Comparison of ENCODE assay signal across 19 mouse cellular contexts in the genomic region with DNA sequence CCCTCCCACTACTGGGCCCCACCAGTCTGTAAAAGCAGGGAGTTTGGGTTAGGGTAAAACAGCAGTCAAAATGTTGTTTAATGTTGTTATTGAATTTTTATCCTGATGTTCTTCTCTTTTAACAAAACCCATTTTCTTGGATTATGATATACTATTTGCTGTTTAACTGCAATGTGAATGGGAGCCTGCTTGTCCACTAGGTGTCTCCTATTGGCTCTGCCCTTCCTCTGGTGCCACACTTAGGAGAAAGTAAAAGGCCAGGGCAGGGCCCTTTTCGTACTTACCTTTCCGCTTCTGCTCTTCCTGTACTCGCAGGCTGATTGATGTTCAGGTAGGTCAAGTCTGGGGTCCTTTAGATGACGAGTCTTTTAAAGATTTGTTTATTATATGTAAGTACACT. TPM values are rescaled to one million over a fixed set of nuclear protein-coding genes. Genes with fewer than 3 reads are reported as not detected.
DNase-seq lines count a peak whose midpoint lies in the region; ATAC-seq and TF ChIP-seq lines count a peak whose summit lies in the region.
"Had no signal": no experiment of that assay in that cellular context is flagged by ENCODE, and none has a peak within 500 bp of the region (broad histone marks: within the 10 kb centered on the region; RNA-seq: fewer than 3 reads in every experiment).

No protein-coding gene starts in this region.

- H3K9ac ChIP-seq in kidney, postnatal 0 days (ENCODE audit: low read depth, low read length): no peak overlapping the region
- H3K9ac ChIP-seq in MEL (ENCODE audit: control insufficient read depth, low read depth, low read length, poor library complexity, severe bottlenecking): no peak overlapping the region
- H3K9ac ChIP-seq: hindbrain, embryonic 13.5 days; kidney, embryonic 15.5 days; neural tube, embryonic 12.5 days had no signal

- no peak for TF ChIP-seq RAD21 in MEL (IDR thresholded peaks at IDR 0.05; ENCODE audit: low read depth, low read length)

- H3K27ac ChIP-seq in gastrocnemius, adult 2 months: no peak overlapping the region
- no peak overlapping the region for H3K27ac ChIP-seq in kidney, postnatal 0 days
- H3K27ac ChIP-seq in MEL (ENCODE audit: control insufficient read depth, low read depth, low read length): no peak overlapping the region
- H3K27ac ChIP-seq: embryonic facial prominence, embryonic 10.5 days; kidney, embryonic 15.5 days; limb, embryonic 10.5 days; neural tube, embryonic 12.5 days had no signal

- TF ChIP-seq POLR2A in MEL (IDR thresholded peaks at IDR 0.05; ENCODE audit: control insufficient read depth in 1 of 2, insufficient read depth in 1 of 2, low read depth in 1 of 2, low read length in 2 of 2, poor library complexity in 1 of 2): no peak

- H3K79me2 ChIP-seq in MEL (ENCODE audit: control insufficient read depth, insufficient read depth, low read length, poor library complexity): peaks cover 5% of the 10 kb centered on the region; the same call in 1 of the 2 replicates

- H3K27me3 ChIP-seq in kidney, postnatal 0 days (ENCODE audit: insufficient read depth, low read length): no peaks in the 10 kb centered on the region
- no peaks in the 10 kb centered on the region for H3K27me3 ChIP-seq in MEL (ENCODE audit: control insufficient read depth in 1 of 2, insufficient read depth in 2 of 2, low read length in 2 of 2)
- H3K27me3 ChIP-seq: kidney, embryonic 15.5 days had no signal

- H3K4me1 ChIP-seq in kidney, postnatal 0 days (replicated peaks; ENCODE audit: insufficient read depth, low read length): 0 out of 2 replicates have a peak, but pooled peaks cover 3% of the 10 kb centered on the region
- peaks cover 3 to 20% of the 10 kb centered on the region in 2 experiments for H3K4me1 ChIP-seq in MEL (ENCODE audit: control insufficient read depth in 1 of 2, insufficient read depth in 2 of 2, low read length in 2 of 2)

- DNase-seq in gastrocnemius, adult 2 months: no peak
- DNase-seq in gastrocnemius, postnatal 14 days: no peak
- DNase-seq in kidney, postnatal 0 days (ENCODE audit: low spot score): no peak
- DNase-seq in kidney, postnatal 14 days: no peak
- DNase-seq in 3T3-L1 (ENCODE audit: low read depth, low spot score) (peak; percentile 18), MEL (ENCODE audit: low read depth, low spot score) (no peak)
- no peak for DNase-seq in testis, postnatal 14 days (ENCODE audit: low spot score)
- DNase-seq: adrenal gland, postnatal 36 days; cerebellum, adult 18-20 months; gastrocnemius, postnatal 10 days; heart, postnatal 14 days; lung, adult 2 months; thymus, postnatal 36 days had no signal

- intact Hi-C loops in gastrocnemius, adult 2 months (cut with DNase I): no loop called here
- intact Hi-C loops in gastrocnemius, postnatal 14 days (cut with DNase I; ENCODE audit: low total_unique reads): no loop called here

- TF ChIP-seq CTCF in gastrocnemius, adult 2 months (IDR thresholded peaks at IDR 0.05): peak; percentile 58
- TF ChIP-seq CTCF in kidney, postnatal 0 days (IDR thresholded peaks at IDR 0.05; ENCODE audit: low read depth): peak; percentile 48; the same call in 1 of the 2 replicates
- TF ChIP-seq CTCF in MEL (IDR thresholded peaks at IDR 0.05 in 2 of 3, conservative IDR thresholded peaks at IDR 0.05 in 1 of 3; ENCODE audit: control insufficient read depth in 1 of 3, insufficient read depth in 1 of 3, low read depth in 2 of 3, low read length in 3 of 3, poor library complexity in 1 of 3, severe bottlenecking in 1 of 3): peak; percentile 24 to 47 (median 41); a peak in 4 of 6 replicates

- H3K4me2 ChIP-seq in kidney, postnatal 0 days (ENCODE audit: low read length): no peak overlapping the region
- H3K4me2 ChIP-seq: hindbrain, embryonic 13.5 days; kidney, embryonic 15.5 days; midbrain, embryonic 11.5 days; neural tube, embryonic 12.5 days had no signal

- no peak for TF ChIP-seq EP300 in MEL (IDR thresholded peaks at IDR 0.05; ENCODE audit: low read depth in 1 of 2, low read length in 2 of 2)

- WGBS in kidney, postnatal 0 days: 90% methylated on average over 4 of the region's 4 CpGs

- H3K4me3 ChIP-seq in gastrocnemius, adult 2 months: no peak overlapping the region
- H3K4me3 ChIP-seq in kidney, postnatal 0 days (replicated peaks; ENCODE audit: low read depth, low read length): no peak overlapping the region
- H3K4me3 ChIP-seq in MEL (ENCODE audit: control insufficient read depth in 1 of 2, insufficient read depth in 1 of 2, low read depth in 2 of 2, low read length in 2 of 2): no peak overlapping the region
- H3K4me3 ChIP-seq: embryonic facial prominence, embryonic 10.5 days; hindbrain, embryonic 13.5 days; kidney, embryonic 15.5 days; limb, embryonic 10.5 days; neural tube, embryonic 12.5 days had no signal

- no peaks in the 10 kb centered on the region for H3K9me3 ChIP-seq in kidney, postnatal 0 days (replicated peaks; ENCODE audit: low read length)
- no peaks in the 10 kb centered on the region for H3K9me3 ChIP-seq in MEL (replicated peaks; ENCODE audit: insufficient read depth, low read length)
- H3K9me3 ChIP-seq: embryonic facial prominence, embryonic 10.5 days; hindbrain, embryonic 13.5 days; kidney, embryonic 15.5 days; limb, embryonic 10.5 days; neural tube, embryonic 12.5 days had no signal

- H3K36me3 ChIP-seq in kidney, postnatal 0 days (ENCODE audit: insufficient read depth, low read length): no peaks in the 10 kb centered on the region
- H3K36me3 ChIP-seq in MEL (ENCODE audit: control insufficient read depth in 1 of 2, insufficient read depth in 2 of 2, low read length in 2 of 2): peaks cover 0 to 9% of the 10 kb centered on the region in 2 experiments; a peak in 3 of 4 replicates
- H3K36me3 ChIP-seq: hindbrain, embryonic 13.5 days; kidney, embryonic 15.5 days; neural tube, embryonic 12.5 days had no signal

- no peak for ATAC-seq in kidney, postnatal 0 days (replicated peaks; ENCODE audit: low FRiP score, low read depth)

TF ChIP-seq in MEL, 35 proteins besides CTCF, POLR2A, EP300 and RAD21:
- TF ChIP-seq KAT2A (conservative IDR thresholded peaks at IDR 0.05; ENCODE audit: low read depth, low read length): no peak
- peak; percentile 33 for TF ChIP-seq SMC3 (IDR thresholded peaks at IDR 0.05; ENCODE audit: low read depth, low read length)

RNA-seq across cellular contexts. Expression of gene Fto, which starts 40.6 kb away (rescaled TPM):
- 10 to 100 TPM; 81.7 to 85.5 TPM for total RNA-seq in gastrocnemius, adult 2 months (2021)
- total RNA-seq in gastrocnemius, postnatal 14 days (2021): 10 to 100 TPM; 84.9 to 96.5 TPM
- polyA plus RNA-seq in kidney, postnatal 0 days (2015; fragmentation: Nextera tagmentation; extraction: Ambion mirVana): 55.3 and 61.8 TPM in 2 replicates
- 13.5 TPM in 2 replicates for total RNA-seq in MEL (2012; rRNA removed)
- polyA plus RNA-seq in MEL (2012; ENCODE audit: insufficient read depth in 1 of 2, insufficient read length in 2 of 2, low read depth in 1 of 2, low replicate concordance in 2 of 2, missing spikeins in 1 of 2): 10 to 100 TPM in 1 of 2 experiments, not detected in 1; 41.1 TPM

RNA-seq across cellular contexts. Expression of gene Rpgrip1l, which starts 40.8 kb away (rescaled TPM):
- 1 to 10 TPM; 2.0 to 2.3 TPM for total RNA-seq in gastrocnemius, adult 2 months (2021)
- total RNA-seq in gastrocnemius, postnatal 14 days (2021): 1 to 10 TPM; 1.8 to 3.3 TPM
- polyA plus RNA-seq in kidney, postnatal 0 days (2015; fragmentation: Nextera tagmentation; extraction: Ambion mirVana): 8.6 and 8.7 TPM in 2 replicates
- total RNA-seq in MEL (2012; rRNA removed): 2.1 and 2.9 TPM in 2 replicates
- 1 to 10 TPM in 1 of 2 experiments, not detected in 1; 3.9 TPM for polyA plus RNA-seq in MEL (2012; ENCODE audit: insufficient read depth in 1 of 2, insufficient read length in 2 of 2, low read depth in 1 of 2, low replicate concordance in 2 of 2, missing spikeins in 1 of 2)
